Mouse (Mus musculus): ENCODE measurements around the gene Gm4559. TPM values are rescaled to one million over a fixed set of nuclear protein-coding genes. Genes with fewer than 3 reads are reported as not detected.
"Not testable (repeated sequence)": the region's sequence is repeated elsewhere in the genome, so short reads cannot be mapped to it uniquely, and the experiment has no call there.

The Gm4559 gene
- polyA plus RNA-seq, 1 experiment = not detected

DNA sequence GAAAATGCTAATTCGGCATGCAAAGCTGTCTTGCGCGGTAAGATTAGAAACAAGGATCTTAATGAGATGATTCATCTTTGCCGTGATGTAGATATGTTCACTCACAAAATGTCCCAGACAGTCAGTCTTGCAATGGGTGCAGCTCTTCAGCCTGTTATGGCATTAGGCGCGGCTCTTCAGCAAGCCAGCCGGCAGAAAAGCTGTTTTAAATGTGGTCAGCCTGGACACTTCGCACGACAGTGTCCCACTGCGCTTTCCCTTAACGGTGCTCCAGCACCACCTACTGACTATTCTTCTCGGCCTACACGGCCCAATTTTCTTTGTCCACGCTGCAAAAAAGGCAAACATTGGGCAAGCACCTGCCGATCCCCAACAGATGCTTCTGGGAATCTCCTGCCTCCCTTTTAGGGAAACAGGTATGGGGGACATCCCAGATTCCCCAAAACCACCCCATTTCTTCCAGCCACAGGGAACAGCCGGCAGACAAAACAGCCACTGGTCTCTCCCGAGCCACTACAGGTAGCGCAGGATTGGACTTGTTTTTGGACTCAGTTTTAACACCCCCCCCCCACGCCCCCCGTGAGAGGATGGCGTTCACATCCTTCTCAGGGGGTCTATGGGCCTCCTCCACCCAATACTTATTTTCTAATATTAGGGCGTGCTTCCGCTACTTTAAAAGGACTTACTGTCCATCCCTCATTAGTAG lies 11.1 kb upstream of the Gm4559 start:
- peaks cover 9% of the 10 kb centered on the region for H3K4me1 ChIP-seq (ENCODE audit: control insufficient read depth, insufficient read depth, low read length)
- peak overlapping the region; percentile 87 for H3K27ac ChIP-seq (ENCODE audit: control insufficient read depth, insufficient read depth, low read depth, low read length)
- TF ChIP-seq CTCF (IDR thresholded peaks at IDR 0.05; ENCODE audit: control insufficient read depth, insufficient read depth, insufficient replicate concordance, low read depth, low read length) = peak; percentile 38; the same call in 1 of the 2 replicates
- TF ChIP-seq POLR2A (IDR thresholded peaks at IDR 0.05; ENCODE audit: control insufficient read depth, low read depth, low read length) = no peak
- H3K4me3 ChIP-seq (ENCODE audit: control insufficient read depth, low read depth, low read length) = peak overlapping the region; percentile 84
- no peaks in the 10 kb centered on the region for H3K36me3 ChIP-seq (ENCODE audit: control insufficient read depth, insufficient read depth, low read length)
- no peaks in the 10 kb centered on the region for H3K27me3 ChIP-seq (ENCODE audit: control insufficient read depth, insufficient read depth, low read length)

DNA sequence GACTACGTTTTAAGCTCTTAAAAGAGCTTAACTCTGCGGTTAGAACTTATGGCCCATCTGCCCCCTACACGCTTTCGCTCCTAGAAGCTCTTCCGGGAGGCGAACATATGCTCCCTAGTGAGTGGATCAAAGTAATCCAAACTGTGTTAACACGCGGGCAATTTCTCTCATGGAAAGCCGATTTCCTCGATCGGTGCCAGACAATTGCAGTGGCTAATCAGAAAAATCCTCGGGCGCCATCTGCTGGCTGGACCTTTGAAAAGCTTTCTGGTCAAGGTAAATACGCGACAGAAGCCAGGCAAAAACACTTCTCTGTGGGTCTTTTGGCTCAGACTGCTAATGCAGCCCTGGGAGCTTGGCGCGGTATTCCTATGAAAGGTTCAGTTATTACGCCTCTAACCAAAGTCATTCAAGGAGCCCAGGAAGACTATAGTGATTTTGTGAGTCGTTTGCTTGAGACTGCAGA lies 10.5 kb upstream of the Gm4559 start:
- H3K4me3 ChIP-seq (ENCODE audit: control insufficient read depth, low read depth, low read length) = peak overlapping the region; percentile 84
- peak; percentile 52; the same call in 1 of the 2 replicates for TF ChIP-seq CTCF (IDR thresholded peaks at IDR 0.05; ENCODE audit: control insufficient read depth, insufficient read depth, insufficient replicate concordance, low read depth, low read length)
- no peak for TF ChIP-seq POLR2A (IDR thresholded peaks at IDR 0.05; ENCODE audit: control insufficient read depth, low read depth, low read length)
- H3K36me3 ChIP-seq (ENCODE audit: control insufficient read depth, insufficient read depth, low read length) = no peaks in the 10 kb centered on the region
- peaks cover 9% of the 10 kb centered on the region for H3K4me1 ChIP-seq (ENCODE audit: control insufficient read depth, insufficient read depth, low read length)
- H3K27ac ChIP-seq (ENCODE audit: control insufficient read depth, insufficient read depth, low read depth, low read length) = peak overlapping the region; percentile 87
- H3K27me3 ChIP-seq (ENCODE audit: control insufficient read depth, insufficient read depth, low read length) = no peaks in the 10 kb centered on the region

DNA sequence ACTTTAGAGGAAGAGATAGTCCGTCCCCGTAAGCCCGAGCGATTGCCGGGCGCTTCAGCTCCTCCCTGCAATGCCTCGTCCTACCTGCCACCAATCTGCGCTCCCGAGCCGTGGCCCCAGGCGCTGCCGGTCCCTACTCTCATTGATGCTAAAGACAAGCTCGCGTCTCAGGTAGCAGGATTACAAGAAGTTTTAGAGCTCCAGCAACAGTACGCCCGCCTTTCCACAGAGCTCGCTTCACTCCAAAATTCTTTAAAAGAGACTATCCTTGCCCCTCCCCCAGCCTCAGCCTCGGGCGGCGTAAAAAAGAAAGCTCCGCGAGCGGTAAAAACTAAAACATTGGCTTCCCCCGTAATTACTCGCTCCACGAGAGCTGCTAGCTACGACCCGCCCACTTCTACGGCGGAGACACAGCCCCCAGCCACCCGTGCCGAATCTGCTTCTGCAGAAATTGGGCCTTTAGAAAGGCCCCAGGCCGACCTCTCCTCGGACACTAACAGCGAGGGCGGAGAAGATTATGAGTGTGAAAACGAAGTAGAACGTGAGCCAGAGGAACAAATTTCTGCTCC lies 9.9 kb upstream of the Gm4559 start:
- no peak for TF ChIP-seq POLR2A (IDR thresholded peaks at IDR 0.05; ENCODE audit: control insufficient read depth, low read depth, low read length)
- no peak for TF ChIP-seq CTCF (IDR thresholded peaks at IDR 0.05; ENCODE audit: control insufficient read depth, insufficient read depth, insufficient replicate concordance, low read depth, low read length)
- no peaks in the 10 kb centered on the region for H3K27me3 ChIP-seq (ENCODE audit: control insufficient read depth, insufficient read depth, low read length)
- peak overlapping the region; percentile 84 for H3K4me3 ChIP-seq (ENCODE audit: control insufficient read depth, low read depth, low read length)
- no peaks in the 10 kb centered on the region for H3K36me3 ChIP-seq (ENCODE audit: control insufficient read depth, insufficient read depth, low read length)
- H3K27ac ChIP-seq (ENCODE audit: control insufficient read depth, insufficient read depth, low read depth, low read length) = peak overlapping the region; percentile 87
- H3K4me1 ChIP-seq (ENCODE audit: control insufficient read depth, insufficient read depth, low read length) = peaks cover 9% of the 10 kb centered on the region

DNA sequence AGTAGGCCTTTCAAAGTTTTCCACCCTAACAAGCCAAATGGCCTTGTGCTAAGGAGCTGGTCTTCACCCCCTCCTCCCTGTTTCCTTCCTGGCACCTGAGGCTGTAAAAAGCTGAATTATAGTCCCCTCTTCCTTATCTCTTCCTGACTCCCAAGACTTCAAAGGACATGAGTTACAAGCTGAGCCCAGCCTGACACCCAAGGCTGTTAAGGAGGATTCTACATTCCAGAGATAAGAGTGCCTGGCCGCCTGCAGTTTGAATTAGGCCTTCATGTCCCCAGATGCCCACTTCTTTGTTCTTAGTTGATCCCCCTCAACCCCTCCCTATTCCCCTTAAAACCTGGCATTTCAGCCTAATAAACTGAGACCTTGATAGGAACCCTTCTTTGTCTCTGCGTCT lies 8.7 kb upstream of the Gm4559 start:
- H3K4me3 ChIP-seq (ENCODE audit: control insufficient read depth, low read depth, low read length) = peak overlapping the region; percentile 62
- not testable (repeated sequence) for H3K36me3 ChIP-seq (ENCODE audit: control insufficient read depth, insufficient read depth, low read length); H3K27me3 ChIP-seq (ENCODE audit: control insufficient read depth, insufficient read depth, low read length); H3K4me1 ChIP-seq (ENCODE audit: control insufficient read depth, insufficient read depth, low read length)
- H3K27ac ChIP-seq (ENCODE audit: control insufficient read depth, insufficient read depth, low read depth, low read length) = peak overlapping the region; percentile 84

DNA sequence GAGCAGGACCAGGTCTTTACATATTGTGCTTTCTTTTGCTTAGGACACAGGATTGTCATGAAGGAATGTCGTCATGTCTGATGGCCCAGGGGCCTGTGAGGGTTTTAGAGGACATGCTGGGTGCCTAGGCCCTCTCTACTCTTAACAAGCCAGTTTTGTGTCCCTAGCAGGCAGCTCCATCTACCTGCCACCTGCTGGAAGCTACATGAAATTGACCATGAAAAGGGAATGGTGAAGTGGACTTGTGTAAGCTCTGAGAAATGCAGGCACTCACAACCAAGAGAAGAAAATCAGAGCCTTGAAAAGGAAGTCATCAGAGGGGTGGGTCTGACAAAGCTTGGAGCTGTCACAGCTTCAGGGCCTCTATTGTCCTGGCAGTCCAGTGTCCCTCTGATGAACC lies 5.1 kb upstream of the Gm4559 start:
- not testable (repeated sequence) for H3K27ac ChIP-seq (ENCODE audit: control insufficient read depth, insufficient read depth, low read depth, low read length); H3K4me1 ChIP-seq (ENCODE audit: control insufficient read depth, insufficient read depth, low read length); H3K4me3 ChIP-seq (ENCODE audit: control insufficient read depth, low read depth, low read length); H3K27me3 ChIP-seq (ENCODE audit: control insufficient read depth, insufficient read depth, low read length); H3K36me3 ChIP-seq (ENCODE audit: control insufficient read depth, insufficient read depth, low read length)

DNA sequence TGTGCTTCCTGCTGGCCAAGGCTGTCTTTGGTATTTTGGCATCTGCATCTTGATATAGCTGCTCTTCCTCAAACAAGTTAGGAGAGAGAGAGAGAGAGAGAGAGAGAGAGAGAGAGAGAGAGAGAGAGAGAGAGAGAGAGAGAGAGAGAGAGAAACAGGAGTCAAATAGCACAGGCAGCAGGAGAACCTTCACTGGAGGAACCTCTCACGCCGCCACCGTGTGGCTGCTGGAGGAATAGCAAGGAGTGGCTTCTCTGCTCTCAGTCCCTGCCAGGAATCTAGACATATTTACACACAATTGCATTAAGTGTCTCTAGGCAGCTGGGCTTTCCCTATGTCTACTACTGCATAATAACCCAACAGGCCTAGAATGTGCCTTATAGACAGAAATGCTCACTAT lies 4.0 kb upstream of the Gm4559 start:
- H3K27me3 ChIP-seq (ENCODE audit: control insufficient read depth, insufficient read depth, low read length); H3K4me3 ChIP-seq (ENCODE audit: control insufficient read depth, low read depth, low read length); H3K27ac ChIP-seq (ENCODE audit: control insufficient read depth, insufficient read depth, low read depth, low read length); H3K4me1 ChIP-seq (ENCODE audit: control insufficient read depth, insufficient read depth, low read length); H3K36me3 ChIP-seq (ENCODE audit: control insufficient read depth, insufficient read depth, low read length): not testable (repeated sequence)
- TF ChIP-seq CTCF (IDR thresholded peaks at IDR 0.05; ENCODE audit: control insufficient read depth, insufficient read depth, insufficient replicate concordance, low read depth, low read length) = peak; percentile 67; the same call in 1 of the 2 replicates

DNA sequence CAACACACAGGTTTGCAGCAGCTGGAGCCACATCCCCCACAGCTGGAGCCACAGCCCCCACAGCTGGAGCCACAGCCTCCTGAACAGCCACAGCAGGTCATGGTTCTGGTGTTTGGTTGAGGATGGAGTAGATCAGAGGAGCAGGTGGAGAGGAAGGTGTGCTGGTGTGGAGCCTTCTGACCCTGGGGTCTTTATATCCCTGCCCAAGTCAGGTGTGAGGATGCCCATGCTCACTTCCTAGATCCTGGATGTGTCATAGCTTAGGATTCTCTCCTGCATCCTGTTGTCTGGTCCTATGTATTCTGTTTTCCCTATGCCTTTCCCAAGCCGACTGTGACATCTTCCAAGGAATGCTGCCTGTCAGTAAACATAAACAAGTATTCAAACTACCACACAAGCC lies 15.9 kb downstream of the Gm4559 start, which contains the start of gene Gm2431:
Gene Gm2431 (minus strand): TSS at position 101 of the 400 bp plus-strand sequence.
- not testable (repeated sequence) for H3K27me3 ChIP-seq (ENCODE audit: control insufficient read depth, insufficient read depth, low read length); H3K27ac ChIP-seq (ENCODE audit: control insufficient read depth, insufficient read depth, low read depth, low read length); H3K36me3 ChIP-seq (ENCODE audit: control insufficient read depth, insufficient read depth, low read length); H3K4me1 ChIP-seq (ENCODE audit: control insufficient read depth, insufficient read depth, low read length); H3K4me3 ChIP-seq (ENCODE audit: control insufficient read depth, low read depth, low read length)

DNA sequence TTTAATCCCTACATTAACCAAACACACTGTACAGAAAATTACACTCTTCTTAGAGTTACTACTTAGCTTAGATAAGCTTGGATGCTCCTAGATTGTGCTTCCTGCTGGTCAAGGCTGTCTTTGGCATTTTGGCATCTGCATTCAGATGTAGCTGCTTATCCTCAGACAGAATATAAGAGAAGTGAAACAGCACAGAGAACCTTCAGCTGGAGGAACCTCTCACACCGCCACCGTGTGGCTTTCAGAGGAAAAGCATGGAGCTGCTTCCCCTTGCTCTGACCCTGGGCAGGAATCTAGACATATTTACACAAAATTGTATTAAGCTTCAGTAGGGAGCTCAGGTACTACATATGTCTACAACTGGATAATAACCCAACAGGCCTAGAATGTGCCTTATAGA lies 18.6 kb downstream of the Gm4559 start:
- no peaks in the 10 kb centered on the region for H3K4me1 ChIP-seq (ENCODE audit: control insufficient read depth, insufficient read depth, low read length)
- H3K27ac ChIP-seq (ENCODE audit: control insufficient read depth, insufficient read depth, low read depth, low read length) = no peak overlapping the region
- H3K4me3 ChIP-seq (ENCODE audit: control insufficient read depth, low read depth, low read length) = no peak overlapping the region
- H3K36me3 ChIP-seq (ENCODE audit: control insufficient read depth, insufficient read depth, low read length) = no peaks in the 10 kb centered on the region
- no peaks in the 10 kb centered on the region for H3K27me3 ChIP-seq (ENCODE audit: control insufficient read depth, insufficient read depth, low read length)
- TF ChIP-seq CTCF (IDR thresholded peaks at IDR 0.05; ENCODE audit: control insufficient read depth, insufficient read depth, insufficient replicate concordance, low read depth, low read length) (peak; percentile 45; the same call in 1 of the 2 replicates), POLR2A (IDR thresholded peaks at IDR 0.05; ENCODE audit: control insufficient read depth, low read depth, low read length) (no peak)
